Mouse (Mus musculus): ENCODE results near the gene Htr1d. TPM values are rescaled to one million over a fixed set of nuclear protein-coding genes. Genes with fewer than 3 reads are reported as not detected.

The Htr1d gene
- total RNA-seq, 2 experiments from 2014 or later: 5.7 to 6.0 TPM

DNA sequence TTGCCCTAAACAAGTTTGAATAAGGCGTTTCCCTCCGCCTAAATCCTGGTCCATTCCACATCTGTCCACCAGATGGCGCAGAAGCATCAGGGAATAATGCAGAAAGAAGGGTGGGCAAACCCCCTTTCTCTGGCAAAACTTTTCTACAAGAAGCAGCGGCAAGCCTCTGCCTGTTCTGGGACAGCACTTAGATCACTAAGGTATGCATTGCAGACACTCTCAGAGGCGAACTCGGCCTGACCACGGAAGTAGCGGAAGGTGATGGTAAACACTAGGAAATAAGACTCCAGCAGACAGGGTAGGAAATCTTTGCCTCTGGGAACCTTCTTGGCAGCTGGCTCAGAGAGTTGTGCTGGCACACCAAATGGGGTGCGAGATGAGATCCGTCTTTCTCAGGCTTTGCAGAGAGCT is 31.5 kb downstream of the Htr1d start:
- intact Hi-C loops (cut with DNase I): loop anchor here (1.0 to 5.0 kb wide), 4 partner anchors 71 to 166 kb away; partner anchors contain the start of gene Kdm1a
- H3K4me3 ChIP-seq: peak overlapping the region; percentile 38

GRCm38 (mm10) chr4:136456516-136457218 is 33.3 kb downstream of the Htr1d start:
- intact Hi-C loops (cut with DNase I): loop anchor here (5.0 kb wide), 1 partner anchor 146 kb away; the partner anchor contains the start of gene Kdm1a
- TF ChIP-seq CTCF (IDR thresholded peaks at IDR 0.05): no peak
- H3K4me3 ChIP-seq: no peak overlapping the region
- H3K27ac ChIP-seq: no peak overlapping the region
- DNase-seq (ENCODE audit: extremely low spot score in 1 of 2, low spot score in 2 of 2): no peak

More for the DNA sequence above, 31.5 kb downstream of the Htr1d start:
- H3K27ac ChIP-seq: no peak overlapping the region
- peak; percentile 69 to 81 for DNase-seq (ENCODE audit: extremely low spot score in 1 of 2, low spot score in 2 of 2)
- peak; percentile 94 for TF ChIP-seq CTCF (IDR thresholded peaks at IDR 0.05)

DNA sequence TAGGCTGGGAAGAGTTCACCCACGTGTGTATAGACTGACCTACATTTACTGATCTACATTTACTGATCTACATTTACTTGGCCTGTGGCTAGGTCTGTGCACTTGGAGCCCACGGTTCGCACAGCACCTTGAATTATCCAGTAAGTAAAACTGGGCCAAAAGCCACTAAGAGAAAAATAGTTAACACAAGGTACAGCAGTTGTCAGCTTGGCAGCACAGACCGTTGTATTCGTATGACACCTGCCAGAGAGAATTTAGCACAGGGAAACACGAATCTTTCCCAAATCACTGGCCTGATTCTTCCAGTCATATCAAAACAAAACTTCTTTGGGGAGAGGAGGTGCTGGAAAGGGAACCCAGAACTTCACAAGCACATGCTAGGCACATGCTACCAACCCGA is 35.0 kb downstream of the Htr1d start:
- Histone ChIP-seq H3K27ac (no peak overlapping the region), H3K4me3 (no peak overlapping the region)
- intact Hi-C loops (cut with DNase I): loop anchor here (5.0 kb wide), 1 partner anchor 144 kb away; the partner anchor contains the start of gene Kdm1a
- DNase-seq (ENCODE audit: extremely low spot score in 1 of 2, low spot score in 2 of 2): no peak
- no peak for TF ChIP-seq CTCF (IDR thresholded peaks at IDR 0.05)

DNA sequence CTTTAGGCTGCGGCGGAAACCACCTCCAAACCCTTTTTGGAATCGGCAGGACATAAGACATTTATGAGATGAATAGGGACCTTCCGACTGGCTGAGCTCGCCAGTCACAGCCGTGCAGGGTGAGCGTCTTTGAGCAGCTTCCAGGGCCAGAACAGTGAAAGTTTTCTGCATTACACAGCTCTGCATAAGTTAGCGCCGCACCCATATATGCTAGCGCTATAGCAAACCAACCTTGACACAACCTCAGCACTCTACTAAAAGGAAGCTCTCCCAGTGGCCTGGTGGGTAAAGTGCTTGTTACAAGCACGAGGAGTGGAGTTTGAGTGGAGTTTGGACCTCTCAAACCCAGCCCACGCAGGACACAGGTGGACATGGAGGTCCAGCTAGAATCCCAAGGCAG is 35.9 kb downstream of the Htr1d start:
- Histone ChIP-seq H3K27ac (no peak overlapping the region), H3K4me3 (no peak overlapping the region)
- DNase-seq (ENCODE audit: extremely low spot score in 1 of 2, low spot score in 2 of 2): no peak
- TF ChIP-seq CTCF (IDR thresholded peaks at IDR 0.05): no peak
- intact Hi-C loops (cut with DNase I): loop anchor here (5.0 kb wide), 1 partner anchor 143 kb away; the partner anchor contains the start of gene Kdm1a

GRCm38 (mm10) chr4:136461206-136461605 is 37.9 kb downstream of the Htr1d start:
- intact Hi-C loops (cut with DNase I): no loop called here

DNA sequence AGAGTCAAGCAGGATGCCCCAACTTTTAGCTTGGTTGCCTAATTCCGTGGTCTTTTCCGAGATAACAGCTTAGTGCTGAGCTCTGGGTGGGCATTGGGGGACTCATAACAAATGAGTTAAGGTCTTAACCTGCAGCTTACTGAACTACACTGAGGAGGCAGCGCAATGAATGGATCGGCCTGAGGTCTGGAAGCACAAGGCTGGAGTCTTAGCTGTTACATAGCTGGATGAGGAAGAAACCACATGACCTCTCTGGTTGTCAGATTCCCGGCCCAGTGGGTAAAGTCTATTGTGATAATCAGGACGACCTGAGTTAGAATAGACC is 38.4 kb downstream of the Htr1d start:
- H3K4me3 ChIP-seq: peak overlapping the region; percentile 80
- intact Hi-C loops (cut with DNase I): no loop called here
- H3K27ac ChIP-seq: peak overlapping the region; percentile 81
- TF ChIP-seq CTCF (IDR thresholded peaks at IDR 0.05): no peak
- no peak for DNase-seq (ENCODE audit: extremely low spot score in 1 of 2, low spot score in 2 of 2)

More at GRCm38 (mm10) chr4:136461206-136461605, 37.9 kb downstream of the Htr1d start:
- Histone ChIP-seq H3K4me3 (no peak overlapping the region), H3K27ac (no peak overlapping the region)
- TF ChIP-seq CTCF (IDR thresholded peaks at IDR 0.05): no peak
- no peak for DNase-seq (ENCODE audit: extremely low spot score in 1 of 2, low spot score in 2 of 2)

GRCm38 (mm10) chr4:136462086-136462838 is 38.9 kb downstream of the Htr1d start, which contains the start of gene 6030445D17Rik:
6030445D17Rik (plus strand) TSS chr4:136462250.
- H3K4me3 ChIP-seq: peak within 1 kb of the TSS; percentile 80
- intact Hi-C loops (cut with DNase I): no loop called here
- peak; percentile 73 for DNase-seq (ENCODE audit: extremely low spot score in 1 of 2, low spot score in 2 of 2)
- peak within 1 kb of the TSS; percentile 81 for H3K27ac ChIP-seq
- no peak; the same call in 1 of the 2 replicates for TF ChIP-seq CTCF (IDR thresholded peaks at IDR 0.05)

- Histone ChIP-seq H3K4me3 (peak overlapping the region; percentile 80), H3K27ac (peak overlapping the region; percentile 66)
- intact Hi-C loops (cut with DNase I): no loop called here
- no peak for TF ChIP-seq CTCF (IDR thresholded peaks at IDR 0.05)
- no peak for DNase-seq (ENCODE audit: extremely low spot score in 1 of 2, low spot score in 2 of 2)
Observed at GRCm38 (mm10) chr4:136462839-136463178, 39.5 kb downstream of the Htr1d start.

DNA sequence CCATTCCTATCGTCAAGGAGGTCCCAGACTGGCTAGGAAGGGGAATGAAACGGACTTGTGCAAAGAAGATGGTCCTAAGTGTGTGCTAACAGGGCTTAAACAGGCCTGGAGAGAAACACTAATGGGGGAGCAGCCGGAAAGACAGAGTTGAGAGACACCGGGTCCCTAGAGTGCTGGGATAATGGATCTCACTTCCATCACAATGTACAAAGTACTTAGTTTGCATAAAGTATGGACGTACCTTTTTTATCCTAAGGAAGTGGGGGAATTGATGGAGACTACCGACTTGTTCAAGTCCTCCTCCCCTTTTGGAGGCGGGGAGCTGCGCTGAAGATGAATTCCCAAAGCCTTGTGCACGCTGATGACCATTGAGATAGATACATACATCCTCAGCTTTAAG is 40.1 kb downstream of the Htr1d start:
- intact Hi-C loops (cut with DNase I): no loop called here
- no peak for TF ChIP-seq CTCF (IDR thresholded peaks at IDR 0.05)
- no peak for DNase-seq (ENCODE audit: extremely low spot score in 1 of 2, low spot score in 2 of 2)
- Histone ChIP-seq H3K4me3 (peak overlapping the region; percentile 80; the same call in 1 of the 2 replicates), H3K27ac (peak overlapping the region; percentile 66; the same call in 1 of the 2 replicates)

GRCm38 (mm10) chr4:136466226-136466625 is 42.9 kb downstream of the Htr1d start:
- intact Hi-C loops (cut with DNase I): no loop called here
- no peak for DNase-seq (ENCODE audit: extremely low spot score in 1 of 2, low spot score in 2 of 2)
- peak overlapping the region; percentile 37 for H3K27ac ChIP-seq
- H3K4me3 ChIP-seq: no peak overlapping the region
- no peak for TF ChIP-seq CTCF (IDR thresholded peaks at IDR 0.05)

- peak; percentile 25 to 66 for DNase-seq (ENCODE audit: extremely low spot score in 1 of 2, low spot score in 2 of 2)
- intact Hi-C loops (cut with DNase I): loop anchor here (1.0 kb wide), 1 partner anchor 50 kb away; no protein-coding TSS in a partner anchor
- no peak for TF ChIP-seq CTCF (IDR thresholded peaks at IDR 0.05)
- Histone ChIP-seq H3K27ac (peak overlapping the region; percentile 91), H3K4me3 (peak overlapping the region; percentile 86)
Observed at GRCm38 (mm10) chr4:136468553-136469327, 45.4 kb downstream of the Htr1d start.

Measured in left cerebral cortex, adult 2 months (tissue).